Mouse (Mus musculus) heart, embryonic 16.5 days (tissue): ENCODE measurements around the gene Fam129c. TPM values are rescaled to one million over a fixed set of nuclear protein-coding genes. Genes with fewer than 3 reads are reported as not detected.

ENCODE experiments used
- ATAC-seq: fragments of 200-750 bp; cut with Nextera tagmentation; replicated peaks from 2 replicates; pipeline ENCODE4 v1.8.0; 2017; ENCODE audit warnings: moderate number of reproducible peaks; ENCODE audit not compliant: insufficient read depth, low FRiP score; ENCODE audit errors: extremely low read depth
- H3K27ac ChIP-seq: fragments of 300-500 bp; sonication (generic); 2 replicates; pipeline ENCODE4 v1.5.1; 2014; ENCODE audit warnings: mild to moderate bottlenecking, low read length, control low read depth, moderate library complexity
- H3K27me3 ChIP-seq: fragments of 300-500 bp; sonication (generic); 2 replicates; pipeline ENCODE4 v1.6.1; 2014; ENCODE audit warnings: low read length, mixed read lengths; ENCODE audit not compliant: control insufficient read depth, insufficient read depth
- H3K36me3 ChIP-seq: fragments of 300-500 bp; sonication (generic); 2 replicates; pipeline ENCODE4 v1.6.1; 2014; ENCODE audit not compliant: control insufficient read depth, insufficient read depth
- H3K4me1 ChIP-seq: fragments of 300-500 bp; sonication (generic); 2 replicates; pipeline ENCODE4 v1.6.1; 2014; ENCODE audit warnings: low read length, mixed read lengths; ENCODE audit not compliant: control insufficient read depth, insufficient read depth
- H3K4me2 ChIP-seq: fragments of 300-500 bp; sonication (generic); 2 replicates; pipeline ENCODE4 v1.6.1; 2014; ENCODE audit warnings: low read depth, mild to moderate bottlenecking, control low read depth, low read length
- H3K4me3 ChIP-seq: fragments of 300-500 bp; sonication (generic); 2 replicates; pipeline ENCODE4 v1.5.1; 2014; ENCODE audit warnings: mild to moderate bottlenecking, control low read depth, low read length
- H3K9ac ChIP-seq: fragments of 300-500 bp; sonication (generic); 2 replicates; pipeline ENCODE4 v1.6.1; 2014; ENCODE audit warnings: low read length, control low read depth
- H3K9me3 ChIP-seq: fragments of 300-500 bp; sonication (generic); replicated peaks from 2 replicates; pipeline ENCODE4 v1.6.1; 2016; ENCODE audit warnings: low read length; ENCODE audit not compliant: control insufficient read depth
- WGBS: fragments of 180-500 bp; shearing (Covaris S2); extraction: QIAGEN DNeasy Blood & Tissue Kit; methylation state at CpG from one replicate; pipeline ENCODE4 v1.1.7; 2014; 5-methylcytosine and 5-hydroxymethylcytosine counted together
- polyA plus RNA-seq: library from polyadenylated mRNA; unstranded; fragments of >200 nt; fragmentation: Nextera tagmentation; extraction: Ambion mirVana; gene quantifications from 2 replicates; pipeline ENCODE4 v1.2.1, GENCODE M21; 2015

The Fam129c gene
- polyA plus RNA-seq, 1 experiment from 2014 or later, result 3.9 TPM

GRCm38 (mm10) chr8:71610822-71611651 is 13.6 kb downstream of the Fam129c start, which contains the start of gene Colgalt1:
TSS of gene Colgalt1 (plus strand) at chr8:71610998.
- peak within 1 kb of the TSS; percentile 69 for H3K4me2 ChIP-seq
- H3K27ac ChIP-seq, result peak within 1 kb of the TSS; percentile 77
- H3K36me3 ChIP-seq, result peaks cover 10% of the 10 kb centered on the region
- under 1% methylated on average over 82 of the region's 82 CpGs for WGBS
- peaks cover 12% of the 10 kb centered on the region for H3K4me1 ChIP-seq
- peak within 1 kb of the TSS; percentile 76 for H3K4me3 ChIP-seq
- ATAC-seq, result peak; percentile 99
- no peaks in the 10 kb centered on the region for H3K27me3 ChIP-seq
- H3K9ac ChIP-seq, result peak within 1 kb of the TSS; percentile 84
- no peaks in the 10 kb centered on the region for H3K9me3 ChIP-seq

DNA sequence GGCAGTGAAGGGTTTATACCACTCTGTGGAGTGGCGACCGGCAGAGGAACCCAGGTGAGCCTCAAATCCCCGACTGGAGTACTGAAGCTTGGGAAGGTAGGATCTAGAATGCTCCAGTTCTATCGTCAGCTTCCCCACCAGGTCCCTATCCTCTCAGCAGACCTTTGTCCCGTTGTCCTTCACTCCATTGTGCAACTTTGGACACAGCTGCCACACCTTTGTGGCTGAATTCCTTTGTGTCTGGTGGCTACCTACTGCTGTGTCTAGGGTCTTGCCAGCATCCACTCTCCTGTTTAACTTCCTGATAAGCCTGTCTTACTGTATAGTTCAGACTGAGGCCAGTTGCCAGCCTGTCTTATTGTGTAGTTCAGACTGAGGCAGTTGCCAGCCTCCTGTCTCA is 14.7 kb downstream of the Fam129c start:
- no peak for ATAC-seq
- H3K4me1 ChIP-seq, result peaks cover 12% of the 10 kb centered on the region
- H3K9ac ChIP-seq, result peak overlapping the region; percentile 84
- H3K27me3 ChIP-seq, result no peaks in the 10 kb centered on the region
- WGBS, result 43% methylated on average over 5 of the region's 5 CpGs
- H3K4me2 ChIP-seq, result peak overlapping the region; percentile 69
- H3K4me3 ChIP-seq, result peak overlapping the region; percentile 76
- no peak overlapping the region for H3K27ac ChIP-seq
- H3K36me3 ChIP-seq, result peaks cover 18% of the 10 kb centered on the region
- no peaks in the 10 kb centered on the region for H3K9me3 ChIP-seq

DNA sequence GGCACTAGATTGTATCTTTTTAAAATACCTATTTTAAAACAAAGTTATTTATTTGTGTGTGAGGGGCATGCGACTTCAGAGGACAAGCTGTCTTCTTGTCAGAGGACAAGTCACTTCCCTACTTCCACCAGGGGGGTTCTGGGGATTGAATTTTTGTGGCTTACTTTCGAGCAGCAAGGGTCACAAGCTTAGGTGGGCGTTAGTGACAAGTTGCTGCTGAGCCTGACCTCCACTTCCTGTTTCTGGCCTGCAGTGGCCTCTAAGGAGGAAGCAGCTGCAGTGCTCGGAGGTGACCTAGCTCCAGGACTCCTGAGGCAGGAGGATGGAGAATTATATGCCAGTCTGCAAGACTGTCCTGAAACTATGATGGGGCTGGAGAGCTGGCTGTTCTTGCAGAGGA is 16.0 kb downstream of the Fam129c start:
- 54% methylated on average over 4 of the region's 4 CpGs for WGBS
- no peak overlapping the region for H3K4me3 ChIP-seq
- no peaks in the 10 kb centered on the region for H3K9me3 ChIP-seq
- no peak for ATAC-seq
- H3K27ac ChIP-seq, result no peak overlapping the region
- peaks cover 31% of the 10 kb centered on the region for H3K36me3 ChIP-seq
- H3K9ac ChIP-seq, result no peak overlapping the region
- no peak overlapping the region for H3K4me2 ChIP-seq
- no peaks in the 10 kb centered on the region for H3K27me3 ChIP-seq
- peaks cover 12% of the 10 kb centered on the region for H3K4me1 ChIP-seq

DNA sequence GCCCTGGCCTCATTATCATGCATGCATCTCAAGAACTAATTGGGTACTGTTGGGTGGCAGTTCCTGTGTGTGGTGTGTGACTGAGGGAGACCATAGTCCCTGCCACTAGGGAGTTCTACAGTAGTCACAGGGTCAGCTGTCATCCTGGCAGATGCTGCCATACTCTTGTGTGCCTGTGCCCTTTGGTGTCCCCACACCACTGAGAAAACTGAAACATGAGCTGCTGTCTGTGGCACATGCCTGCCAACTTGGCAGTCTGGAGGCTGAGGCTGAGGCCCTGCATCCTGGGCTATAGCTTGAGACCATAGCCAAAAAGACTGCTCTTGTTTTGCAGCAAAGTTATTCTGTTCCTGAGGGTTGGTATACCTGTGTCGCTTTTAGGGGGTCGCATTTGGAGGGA is 22.3 kb downstream of the Fam129c start:
- WGBS, result 93% methylated on average over 2 of the region's 2 CpGs
- no peak for ATAC-seq

GRCm38 (mm10) chr8:71625088-71625487 is 27.6 kb downstream of the Fam129c start:
- peaks cover 25% of the 10 kb centered on the region for H3K9me3 ChIP-seq
- peaks cover 3% of the 10 kb centered on the region for H3K27me3 ChIP-seq
- 89% methylated on average over 1 of the region's 1 CpGs for WGBS
- no peak overlapping the region for H3K4me2 ChIP-seq
- ATAC-seq, result no peak
- peaks cover 16% of the 10 kb centered on the region for H3K4me1 ChIP-seq
- no peak overlapping the region for H3K27ac ChIP-seq
- peaks cover 52% of the 10 kb centered on the region for H3K36me3 ChIP-seq
- no peak overlapping the region for H3K4me3 ChIP-seq
- no peak overlapping the region for H3K9ac ChIP-seq

More for the DNA sequence above, 22.3 kb downstream of the Fam129c start:
- Histone ChIP-seq H3K27me3 (no peaks in the 10 kb centered on the region), H3K36me3 (peaks cover 84% of the 10 kb centered on the region), H3K9me3 (peaks cover 25% of the 10 kb centered on the region), H3K4me3 (no peak overlapping the region), H3K9ac (no peak overlapping the region), H3K27ac (no peak overlapping the region), H3K4me1 (no peaks in the 10 kb centered on the region), H3K4me2 (no peak overlapping the region)

- Histone ChIP-seq H3K9me3 (peaks cover 21% of the 10 kb centered on the region), H3K4me1 (peaks cover 16% of the 10 kb centered on the region), H3K4me2 (no peak overlapping the region), H3K27ac (peak overlapping the region; percentile 71; the same call in 1 of the 2 replicates), H3K27me3 (peaks cover 12% of the 10 kb centered on the region), H3K9ac (no peak overlapping the region), H3K36me3 (peaks cover 37% of the 10 kb centered on the region), H3K4me3 (no peak overlapping the region)
- no peak for ATAC-seq
- 82% methylated on average over 9 of the region's 9 CpGs for WGBS
These were observed 29.3 kb downstream of the Fam129c start for GRCm38 (mm10) chr8:71626753-71627152.

DNA sequence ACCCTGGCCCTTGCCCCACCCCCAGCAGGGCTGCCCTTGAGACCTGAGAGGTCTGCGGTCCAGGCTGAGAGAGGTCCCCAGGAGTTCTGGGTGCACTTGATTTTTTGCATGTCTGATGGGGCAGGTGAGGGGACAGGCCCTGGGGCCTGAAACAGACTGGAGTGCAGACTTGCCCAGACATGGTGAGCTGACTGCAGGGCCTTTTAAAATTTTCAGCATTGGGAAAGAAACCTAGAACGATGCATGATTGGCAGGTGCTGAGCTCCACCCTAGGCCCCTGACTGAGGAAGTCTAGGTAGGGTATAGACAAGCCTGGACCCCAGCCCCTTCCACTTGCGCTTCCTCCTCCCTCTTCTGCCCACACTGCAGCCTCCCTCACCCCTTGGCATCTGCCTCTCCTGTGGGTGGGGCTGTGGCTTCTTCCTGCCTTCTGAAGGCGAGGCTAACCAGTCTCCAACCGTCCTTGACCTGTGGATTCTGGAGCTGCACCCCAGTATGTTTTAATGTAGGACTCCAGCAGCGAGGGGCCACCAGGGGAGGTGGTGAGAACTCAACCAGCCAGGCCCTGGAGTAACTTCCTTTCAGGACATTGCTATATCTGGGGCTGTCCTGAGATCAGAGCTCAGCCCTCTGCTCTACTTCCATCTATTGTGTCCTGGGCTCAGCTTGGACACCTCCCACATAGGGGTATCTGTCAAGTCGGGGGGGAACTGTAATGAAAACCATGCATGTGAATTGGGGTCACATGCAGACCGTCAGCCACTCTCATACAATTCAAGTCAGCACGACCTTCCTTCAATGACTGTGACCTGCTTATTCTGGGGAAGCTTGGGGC is 30.0 kb downstream of the Fam129c start:
- ATAC-seq, result peak; percentile 40
- Histone ChIP-seq H3K36me3 (peaks cover 29% of the 10 kb centered on the region), H3K27me3 (peaks cover 12% of the 10 kb centered on the region), H3K4me3 (no peak overlapping the region), H3K9ac (no peak overlapping the region), H3K9me3 (peaks cover 15% of the 10 kb centered on the region), H3K4me2 (no peak overlapping the region), H3K4me1 (peaks cover 16% of the 10 kb centered on the region), H3K27ac (peak overlapping the region; percentile 71)
- 32% methylated on average over 9 of the region's 9 CpGs for WGBS

- H3K4me3 ChIP-seq, result peak overlapping the region; percentile 49
- ATAC-seq, result no peak
- peak overlapping the region; percentile 59 for H3K9ac ChIP-seq
- 10% methylated on average over 16 of the region's 16 CpGs for WGBS
- peaks cover 16% of the 10 kb centered on the region for H3K4me1 ChIP-seq
- peaks cover 12% of the 10 kb centered on the region for H3K9me3 ChIP-seq
- H3K27ac ChIP-seq, result peak overlapping the region; percentile 71
- peaks cover 17% of the 10 kb centered on the region for H3K27me3 ChIP-seq
- peak overlapping the region; percentile 68 for H3K4me2 ChIP-seq
- H3K36me3 ChIP-seq, result peaks cover 19% of the 10 kb centered on the region
These were observed 31.1 kb downstream of the Fam129c start for GRCm38 (mm10) chr8:71628396-71629095.
